ENCODE assay signal across 26 mouse cellular contexts in genomic region chr2:125386221-125386965, GRCm38 (mm10).
"Had no signal": no experiment of that assay in that cellular context is flagged by ENCODE, and none has a peak within 500 bp of the region (broad histone marks: within the 10 kb centered on the region; RNA-seq: fewer than 3 reads in every experiment).

No protein-coding gene starts in this region.

- DNase-seq: gastrocnemius, postnatal 14 days; gastrocnemius, postnatal 36 days; heart, adult 18-20 months; heart, postnatal 14 days; heart, postnatal 36 days; kidney, adult 11 months; kidney, adult 2 months; kidney, adult 9 months; kidney, postnatal 14 days; kidney, postnatal 36 days; layer of hippocampus, adult 9-11 months; layer of hippocampus, postnatal 36 days; left cerebral cortex, postnatal 4 days had no signal

- H3K4me2 ChIP-seq: heart, embryonic 11.5 days; heart, embryonic 13.5 days; heart, embryonic 15.5 days; hindbrain, embryonic 13.5 days; hindbrain, embryonic 15.5 days; kidney, embryonic 15.5 days; limb, embryonic 13.5 days; limb, embryonic 15.5 days; liver, embryonic 12.5 days had no signal

- ATAC-seq: hindbrain, postnatal 0 days; intestine, embryonic 16.5 days; liver, embryonic 12.5 days had no signal

- H3K4me1 ChIP-seq: heart, embryonic 15.5 days; hindbrain, embryonic 13.5 days; hindbrain, embryonic 15.5 days; kidney, embryonic 15.5 days; limb, embryonic 13.5 days; limb, embryonic 15.5 days; liver, embryonic 12.5 days had no signal

- H3K9ac ChIP-seq: heart, embryonic 13.5 days; heart, embryonic 15.5 days; hindbrain, embryonic 13.5 days; hindbrain, embryonic 15.5 days; kidney, embryonic 15.5 days; limb, embryonic 13.5 days; limb, embryonic 15.5 days; liver, embryonic 12.5 days; liver, embryonic 14.5 days had no signal

- H3K27me3 ChIP-seq: heart, embryonic 13.5 days; heart, embryonic 15.5 days; hindbrain, embryonic 13.5 days; hindbrain, embryonic 15.5 days; kidney, embryonic 15.5 days; limb, embryonic 13.5 days; limb, embryonic 15.5 days; liver, embryonic 12.5 days had no signal

- H3K4me3 ChIP-seq: heart, embryonic 13.5 days; heart, embryonic 15.5 days; hindbrain, embryonic 13.5 days; hindbrain, embryonic 15.5 days; kidney, embryonic 15.5 days; limb, embryonic 13.5 days; limb, embryonic 15.5 days; liver, embryonic 12.5 days had no signal

- H3K27ac ChIP-seq: heart, embryonic 13.5 days; heart, embryonic 15.5 days; hindbrain, embryonic 13.5 days; hindbrain, embryonic 15.5 days; hindbrain, postnatal 0 days; kidney, embryonic 15.5 days; kidney, postnatal 0 days; limb, embryonic 13.5 days; limb, embryonic 15.5 days; liver, embryonic 12.5 days; liver, embryonic 14.5 days had no signal

- H3K9me3 ChIP-seq: heart, embryonic 13.5 days; heart, embryonic 15.5 days; hindbrain, embryonic 13.5 days; hindbrain, embryonic 15.5 days; kidney, embryonic 15.5 days; limb, embryonic 13.5 days; limb, embryonic 15.5 days; liver, embryonic 12.5 days had no signal

- H3K36me3 ChIP-seq: heart, embryonic 15.5 days; hindbrain, embryonic 15.5 days; liver, embryonic 12.5 days had no signal
